Mouse (Mus musculus): ENCODE data around the gene Ccdc28a.

DNA sequence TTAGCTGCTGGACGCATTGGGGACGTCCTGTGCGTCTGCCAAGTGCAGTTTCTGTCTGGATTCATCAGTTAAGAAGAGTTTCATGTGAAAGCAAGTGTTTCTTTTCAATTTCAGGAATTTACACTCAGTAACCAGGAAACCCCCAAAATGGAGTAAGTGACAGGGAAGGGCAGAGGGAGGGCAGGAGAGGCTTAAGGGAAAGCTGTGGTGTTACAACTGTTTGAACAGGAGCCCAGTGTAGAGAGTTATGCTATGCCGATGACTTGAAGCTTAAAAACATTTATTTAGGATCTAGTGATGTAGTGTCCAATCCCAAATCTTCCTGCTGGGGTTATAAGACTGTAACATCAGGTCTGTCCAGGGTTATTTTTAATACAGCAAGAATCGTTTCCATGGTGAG, 20.7 kb downstream of the Ccdc28a start:
- TF ChIP-seq POLR2A (IDR thresholded peaks at IDR 0.05; ENCODE audit: insufficient read depth, low read depth, low read length) (no peak), CTCF (IDR thresholded peaks at IDR 0.05) (no peak), EP300 (IDR thresholded peaks at IDR 0.05; ENCODE audit: insufficient read depth, low read depth, low read length) (no peak)

Data from heart, adult 2 months (tissue).